Mouse (Mus musculus) ovary, postnatal 14 days (tissue): Measurements from ENCODE around the gene Gsta3.
"Not testable (repeated sequence)": the region's sequence is repeated elsewhere in the genome, so short reads cannot be mapped to it uniquely, and the experiment has no call there.

ENCODE experiments used
- DNase-seq: peaks from one replicate; pipeline ENCODE4 v3.0.0; 2022; ENCODE audit warnings: low spot score

Gene Gsta3

GRCm38 (mm10) chr1:21239911-21240898 is at the start of gene Gsta3:
Gene Gsta3, plus strand, starts transcription at chr1:21240589.
- no peak for DNase-seq

- no peak for DNase-seq
These were observed 34.1 kb upstream of the Gsta3 start for GRCm38 (mm10) chr1:21206241-21206640.

GRCm38 (mm10) chr1:21213537-21213936 is 26.9 kb upstream of the Gsta3 start:
- not testable (repeated sequence) for DNase-seq

DNA sequence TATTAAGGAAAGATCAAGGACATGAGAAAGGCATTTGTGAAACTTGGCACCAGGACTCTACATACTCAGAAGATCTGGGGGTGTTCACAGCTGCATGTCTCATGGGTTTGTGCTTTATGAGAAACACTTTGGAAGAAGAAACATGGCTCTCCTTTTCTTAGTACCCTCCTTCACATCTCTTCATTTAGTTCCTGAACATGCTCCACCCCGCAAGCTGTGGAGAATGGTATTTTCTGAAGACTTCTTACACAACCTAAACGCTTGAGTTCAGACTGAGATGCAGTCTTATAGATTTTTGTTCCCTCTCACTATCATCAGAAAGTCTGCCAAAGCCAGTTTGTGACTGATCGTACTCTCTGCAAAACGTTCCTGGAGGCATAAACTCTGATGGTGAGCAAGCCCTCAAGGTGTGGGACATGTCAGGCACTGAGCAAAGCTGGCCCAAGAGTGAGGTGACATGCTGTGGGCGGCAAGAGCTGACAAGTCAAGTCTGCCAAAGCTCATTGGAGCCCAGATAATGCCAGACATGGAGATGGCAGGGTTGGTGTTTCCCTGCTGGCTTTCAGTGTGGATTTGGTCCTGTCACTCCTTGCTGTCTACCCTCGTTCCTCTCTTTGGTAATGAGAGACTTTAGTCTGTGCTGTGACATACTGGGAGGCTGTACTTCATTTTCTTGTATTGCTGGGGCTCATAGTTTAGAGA is 26.2 kb upstream of the Gsta3 start:
- DNase-seq, result not testable (repeated sequence)

DNA sequence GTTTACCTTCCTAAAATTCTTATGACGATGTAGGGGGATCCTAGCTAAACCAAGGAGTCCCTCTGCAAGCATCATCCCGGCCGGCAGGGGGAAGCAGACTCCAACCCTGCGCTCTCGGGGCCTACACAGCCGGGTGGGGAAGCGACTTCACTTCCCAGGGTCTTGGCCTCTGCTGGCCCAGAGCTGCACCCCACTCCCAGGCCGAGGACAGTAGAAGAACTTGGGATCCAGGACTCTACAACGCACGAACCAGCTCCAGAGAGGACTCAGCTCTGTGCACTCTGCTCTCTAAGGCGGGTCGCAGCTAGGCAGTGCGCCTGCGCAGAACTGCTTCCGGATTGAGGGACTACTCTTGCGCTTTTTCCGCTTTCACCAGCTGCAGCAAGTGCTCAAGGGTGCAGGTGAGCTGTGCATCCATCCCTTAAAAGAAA is 21.9 kb upstream of the Gsta3 start, which contains the start of gene Tmem14a:
Tmem14a (plus strand) TSS at position 87 of the 431 bp plus-strand sequence.
- peak; percentile 77 for DNase-seq

GRCm38 (mm10) chr1:21227756-21228395 is 12.5 kb upstream of the Gsta3 start:
- no peak for DNase-seq

GRCm38 (mm10) chr1:21228740-21229722 is 11.4 kb upstream of the Gsta3 start:
- not testable (repeated sequence) for DNase-seq

- no peak for DNase-seq
These were observed 10.0 kb upstream of the Gsta3 start for GRCm38 (mm10) chr1:21230376-21230775.

DNA sequence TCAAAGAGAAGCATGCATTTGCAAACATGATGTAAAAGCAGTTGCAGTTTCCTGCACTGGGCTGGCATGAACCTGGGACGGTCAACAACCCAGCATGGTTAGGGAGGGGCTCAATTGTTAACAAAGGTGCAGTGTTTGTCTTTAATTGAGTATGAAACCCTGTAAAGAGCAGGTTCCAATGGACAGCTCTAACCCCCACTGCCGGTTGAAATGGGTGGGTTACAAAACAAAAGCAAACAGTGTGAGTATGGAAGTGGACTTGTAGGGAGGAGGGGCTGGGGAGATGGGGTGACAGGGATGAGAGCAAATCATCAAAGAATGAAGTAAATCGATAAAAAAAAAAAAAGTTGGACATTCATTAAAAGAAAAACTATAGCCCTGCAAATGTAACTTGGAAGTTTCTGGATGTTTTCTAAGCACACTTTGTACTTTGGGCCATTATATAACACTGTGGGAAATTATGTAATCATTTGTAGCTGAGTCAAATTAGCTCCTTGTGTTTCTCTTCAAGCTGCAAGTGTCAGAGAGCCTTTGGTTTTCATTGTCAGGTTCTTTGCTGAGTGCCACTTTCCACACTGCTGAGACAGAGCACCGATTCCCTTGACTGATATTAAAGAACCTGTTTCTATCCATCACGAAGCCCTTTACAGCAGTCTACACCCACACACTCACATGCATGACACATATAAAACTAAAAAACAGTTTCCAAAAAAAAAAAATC is 8.5 kb upstream of the Gsta3 start:
- no peak for DNase-seq

- no peak for DNase-seq
These were observed 7.9 kb upstream of the Gsta3 start for GRCm38 (mm10) chr1:21232516-21232915.

- DNase-seq, result no peak
These were observed 5.0 kb upstream of the Gsta3 start for GRCm38 (mm10) chr1:21235359-21235758.

- DNase-seq, result no peak
These were observed 707 bp downstream of the Gsta3 start for GRCm38 (mm10) chr1:21241096-21241495.

DNA sequence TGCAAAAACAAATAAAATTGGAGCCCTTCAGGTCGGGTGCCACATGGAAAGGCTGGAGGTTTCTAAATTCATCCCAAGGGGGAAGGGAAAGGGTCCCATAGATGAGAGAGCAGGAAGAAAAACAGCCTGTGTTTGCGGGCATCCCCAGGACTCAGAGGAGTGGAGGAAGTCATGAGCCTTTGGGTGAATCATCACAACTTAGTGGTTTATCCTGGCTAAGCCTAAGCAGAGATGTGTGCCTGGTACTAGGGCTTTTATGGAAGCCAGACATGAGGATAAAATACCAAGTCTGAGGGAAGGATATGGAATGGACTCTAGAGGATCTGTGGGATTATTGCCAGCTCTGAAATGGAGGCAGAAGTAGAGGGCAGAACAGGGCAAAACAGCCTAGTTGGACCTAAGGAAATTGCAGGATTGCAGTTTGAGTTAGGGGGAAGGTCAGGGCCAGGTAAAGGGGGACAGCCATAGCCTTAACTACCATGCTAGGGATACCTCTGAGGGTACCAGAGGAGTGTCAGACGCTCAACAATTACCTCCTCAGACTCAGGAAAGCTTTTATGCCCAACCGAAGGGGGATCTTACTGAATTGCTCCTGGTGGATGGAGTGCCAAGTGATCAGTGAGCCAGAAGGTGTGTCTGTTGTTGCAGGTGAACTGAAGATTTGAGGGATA is 4.0 kb downstream of the Gsta3 start:
- DNase-seq, result no peak

GRCm38 (mm10) chr1:21246136-21246535 is 5.7 kb downstream of the Gsta3 start:
- no peak for DNase-seq

DNA sequence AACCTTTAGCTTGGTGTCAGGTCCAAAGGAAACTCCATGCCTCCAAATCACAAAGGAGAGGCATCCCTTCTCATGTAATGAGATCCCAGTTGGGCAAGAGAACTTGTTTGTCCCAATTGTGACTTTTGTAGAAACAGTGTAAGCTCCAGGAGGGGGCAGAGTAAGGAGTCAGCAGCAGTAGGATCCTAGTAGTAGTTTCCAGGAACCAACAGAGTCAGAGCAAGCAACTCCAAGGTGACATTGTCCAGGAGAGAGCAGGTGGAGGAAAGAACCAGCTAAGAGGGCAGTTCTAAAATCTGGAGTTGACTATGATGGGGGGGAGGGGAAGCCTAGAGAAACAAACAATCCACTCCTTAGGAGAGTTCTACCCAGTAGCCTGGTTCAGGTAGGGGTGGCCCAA is 7.5 kb downstream of the Gsta3 start:
- DNase-seq, result no peak

DNA sequence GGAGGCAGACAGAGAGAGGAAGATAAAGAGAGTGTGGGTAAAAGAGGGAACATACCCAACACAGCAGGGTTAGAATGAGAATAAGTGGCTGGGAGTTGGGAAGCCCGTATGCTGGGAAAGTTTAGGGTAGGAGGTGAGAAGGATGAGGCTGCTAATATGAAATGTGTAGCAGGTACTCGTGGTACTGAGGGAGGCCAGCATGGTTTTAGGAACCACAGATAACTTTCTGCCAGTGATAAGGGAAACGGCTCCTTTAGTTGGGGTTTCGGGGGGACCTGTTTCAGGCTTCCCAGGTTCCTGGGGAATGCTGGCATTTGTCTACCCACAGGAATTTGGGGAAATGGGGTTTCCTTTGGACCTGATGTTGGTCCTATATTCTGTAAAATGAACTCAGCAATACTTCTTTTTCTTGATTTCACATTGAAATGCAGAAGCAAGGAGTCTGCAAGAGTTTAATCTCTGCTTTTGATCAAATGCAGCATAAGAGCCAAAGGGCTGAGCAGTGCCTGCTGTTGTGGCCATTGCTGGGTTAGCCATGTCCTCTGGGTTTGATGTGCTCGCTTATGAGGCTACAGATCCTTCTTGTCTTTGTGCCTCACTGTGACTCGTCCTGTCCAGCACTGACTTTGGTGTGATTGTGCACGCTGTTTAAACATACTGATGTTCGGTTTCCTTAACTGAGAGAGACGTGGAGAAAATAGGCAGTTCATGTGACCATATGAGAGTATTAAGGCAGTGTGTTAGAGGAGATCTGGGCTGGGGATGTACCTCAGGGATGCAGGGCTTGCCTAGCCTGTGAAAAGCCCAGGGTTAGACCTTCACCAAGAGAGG is 8.4 kb downstream of the Gsta3 start:
- DNase-seq, result no peak

DNA sequence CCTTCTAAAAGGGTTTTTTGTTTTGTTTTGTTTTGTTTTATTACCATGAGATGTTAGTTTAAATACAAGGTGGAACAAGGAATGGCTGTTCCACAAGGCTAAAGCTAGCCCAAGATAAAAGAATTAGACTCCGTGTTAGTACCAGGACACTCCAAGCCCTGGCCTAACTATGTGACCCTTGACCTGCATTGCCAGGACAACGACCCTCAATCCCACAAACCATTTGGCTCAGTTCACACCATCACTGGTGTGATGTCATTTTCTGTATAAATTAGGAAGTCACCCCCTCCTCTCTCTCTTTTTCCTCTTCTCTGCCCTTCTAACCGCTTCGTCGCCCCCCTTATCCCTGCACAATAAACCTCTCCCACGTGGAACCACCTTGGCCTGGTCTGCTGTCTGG is 11.3 kb downstream of the Gsta3 start:
- no peak for DNase-seq

GRCm38 (mm10) chr1:21252566-21253302 is 12.3 kb downstream of the Gsta3 start:
- no peak for DNase-seq
